Mouse (Mus musculus) G1E (cell line): ENCODE data around the gene Vmp1.

Source experiments
- CTCF ChIP-seq: IDR thresholded peaks from 2 replicates; pipeline ENCODE4 v1.5.1; 2012; ENCODE audit warnings: low read depth, low read length, inconsistent platforms, mixed read lengths
- TAL1 ChIP-seq: conservative IDR thresholded peaks from 2 replicates; pipeline ENCODE4 v1.6.1; 2012; ENCODE audit warnings: low read depth, low read length, inconsistent platforms, mixed read lengths

DNA sequence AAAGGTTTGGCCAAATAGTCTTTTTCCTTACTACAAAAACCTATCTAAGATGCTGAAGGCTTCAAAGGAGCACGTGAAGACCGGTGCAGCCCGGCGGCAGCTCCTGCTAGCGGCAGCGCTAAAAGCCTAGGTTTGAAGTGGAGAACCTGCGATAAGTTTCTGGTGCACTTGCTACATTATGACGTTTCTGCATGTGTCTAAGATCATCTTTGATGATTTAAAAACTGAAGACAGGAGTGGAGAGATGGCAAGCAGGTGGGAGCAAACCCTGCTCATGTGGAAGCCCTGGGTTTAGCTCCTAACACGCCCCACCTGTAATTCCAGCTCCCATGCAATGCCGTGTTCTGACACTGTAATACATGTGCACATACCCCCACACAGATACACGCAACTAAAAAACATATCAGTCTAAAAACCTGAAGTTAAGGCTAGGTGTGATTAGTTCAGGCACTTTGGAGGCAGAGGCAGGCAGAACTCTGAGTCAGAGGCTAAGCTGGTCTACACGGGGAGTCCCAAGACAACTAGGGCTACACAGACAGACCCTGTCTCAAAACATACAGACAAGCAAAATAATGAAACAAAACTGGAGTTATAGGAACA lies 101.6 kb downstream of the Vmp1 start:
- TF ChIP-seq CTCF, result no peak
- no peak for TF ChIP-seq TAL1
